Mouse (Mus musculus) adrenal gland, postnatal 25 days (tissue): ENCODE results near the gene C8g. TPM values are rescaled to one million over a fixed set of nuclear protein-coding genes. Genes with fewer than 3 reads are reported as not detected.
A peak's percentile ranks its signal among the peaks of the same experiment; 100 is the strongest.

Experiments used
- DNase-seq: peaks from one replicate; pipeline ENCODE4 v3.0.0; 2021; ENCODE audit warnings: mixed read lengths
- total RNA-seq: library from RNA; stranded (reverse); gene quantifications from 2 replicates; pipeline ENCODE4 v1.2.3, GENCODE M21; 2021

The C8g gene
- total RNA-seq, 1 experiment from 2014 or later, result 1.7 TPM

DNA sequence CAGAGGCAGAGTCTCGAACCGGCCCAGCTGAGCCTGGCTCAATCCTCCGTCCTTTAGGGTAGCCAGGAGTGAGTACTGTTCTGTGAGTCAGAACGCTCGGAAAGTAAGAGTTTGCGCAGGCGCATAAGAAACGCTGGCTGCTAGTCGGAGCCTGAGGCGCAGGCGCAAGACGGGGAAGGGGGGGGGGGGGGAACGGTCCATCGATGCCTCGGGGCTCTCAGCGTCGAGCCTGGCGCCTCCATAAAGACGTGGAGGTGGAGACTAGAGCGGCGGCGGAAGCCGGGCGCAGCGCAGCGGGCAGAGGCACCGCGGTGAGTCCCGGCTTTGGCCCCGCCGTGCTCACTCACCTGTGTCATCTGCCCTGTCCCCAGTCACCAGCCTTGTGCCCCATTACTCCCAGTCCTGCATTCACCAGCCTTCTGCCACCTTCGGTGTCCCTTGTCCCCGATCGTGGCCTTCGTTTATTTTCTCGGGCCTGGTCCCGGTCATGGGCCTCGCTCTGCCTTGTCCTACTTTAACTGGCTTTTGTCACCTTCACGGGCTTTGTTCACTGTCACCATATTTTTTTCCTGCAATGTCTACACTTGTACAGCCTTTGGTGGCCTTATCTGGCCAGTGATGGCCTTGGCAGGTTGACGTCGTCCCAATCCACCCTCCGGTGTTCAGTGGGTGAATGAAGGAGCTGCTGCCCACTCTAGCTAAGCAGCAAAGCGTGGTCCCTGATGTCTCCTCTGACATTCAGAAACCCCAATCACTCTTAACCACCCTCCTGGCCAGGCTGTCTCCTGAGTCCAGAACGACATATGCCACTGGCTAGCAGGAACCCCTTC, 728 bp downstream of the C8g start, which contains the start of gene Fbxw5:
Gene Fbxw5, plus strand, starts transcription at position 175 of the 830 bp plus-strand sequence.
- DNase-seq, result peak; percentile 85

DNA sequence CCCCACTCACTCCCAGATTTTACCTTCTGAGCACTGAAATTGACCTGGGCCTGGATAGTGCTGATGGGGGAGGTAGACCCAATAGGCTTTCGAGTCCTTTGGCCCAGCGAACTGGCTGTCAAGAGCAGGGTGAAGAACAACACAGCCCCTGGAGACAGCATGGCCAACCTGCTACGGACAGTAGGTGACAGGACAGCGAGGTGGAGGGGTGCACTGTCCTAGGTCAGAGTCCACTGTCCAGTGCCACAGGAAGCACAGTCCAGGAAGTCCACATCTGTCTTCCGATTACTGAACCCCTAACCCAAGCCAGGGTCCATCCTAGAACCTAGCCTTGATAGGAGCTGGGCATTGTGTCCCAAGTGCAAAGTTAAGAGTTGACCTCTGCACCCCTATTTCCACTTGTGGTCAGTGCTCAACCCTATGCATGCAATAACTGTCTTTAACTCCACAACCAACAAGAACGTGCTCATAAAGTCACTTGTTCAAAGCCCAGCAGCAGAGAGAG, 1.4 kb downstream of the C8g start:
- no peak for DNase-seq

DNA sequence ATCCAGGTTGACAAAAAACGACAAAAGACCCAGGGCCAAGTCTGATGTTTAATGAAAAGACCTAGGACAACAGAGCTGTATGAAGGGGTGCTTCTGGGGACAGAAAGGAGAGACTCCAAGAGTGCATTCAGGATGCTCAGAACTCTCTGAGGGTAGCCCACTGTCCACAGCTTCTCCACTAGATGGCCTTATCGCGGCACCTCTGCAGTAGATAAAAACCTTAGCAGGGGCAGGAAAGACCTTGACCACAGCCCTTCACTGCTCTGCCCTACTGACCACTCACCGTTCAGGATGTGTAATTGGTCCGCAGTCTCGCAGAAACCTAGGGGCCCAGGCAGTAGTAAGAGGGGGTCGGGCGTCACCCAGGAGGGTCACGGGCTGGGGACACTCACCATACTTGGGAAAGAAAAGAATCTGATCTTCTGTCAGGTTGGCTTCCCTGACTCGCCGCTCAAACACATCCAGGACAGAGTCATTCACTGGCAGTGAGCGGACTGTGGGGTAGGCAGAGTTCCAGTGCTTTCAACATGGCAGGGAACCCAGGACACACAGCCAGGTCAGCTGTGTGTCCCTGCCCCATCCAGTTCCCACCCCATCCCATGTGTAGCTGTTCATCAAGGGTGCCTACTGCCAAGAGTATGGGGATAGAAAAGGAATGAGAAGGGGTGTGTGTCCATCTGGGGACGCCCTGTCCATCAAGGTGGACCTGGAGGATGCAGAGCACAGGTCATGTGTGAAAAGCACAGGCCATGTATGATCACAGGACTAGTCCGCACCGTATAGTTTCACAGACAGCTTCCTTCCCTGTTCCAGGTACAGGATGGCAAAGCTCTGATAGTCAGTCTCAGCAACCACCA, 2.7 kb downstream of the C8g start:
- DNase-seq, result no peak

DNA sequence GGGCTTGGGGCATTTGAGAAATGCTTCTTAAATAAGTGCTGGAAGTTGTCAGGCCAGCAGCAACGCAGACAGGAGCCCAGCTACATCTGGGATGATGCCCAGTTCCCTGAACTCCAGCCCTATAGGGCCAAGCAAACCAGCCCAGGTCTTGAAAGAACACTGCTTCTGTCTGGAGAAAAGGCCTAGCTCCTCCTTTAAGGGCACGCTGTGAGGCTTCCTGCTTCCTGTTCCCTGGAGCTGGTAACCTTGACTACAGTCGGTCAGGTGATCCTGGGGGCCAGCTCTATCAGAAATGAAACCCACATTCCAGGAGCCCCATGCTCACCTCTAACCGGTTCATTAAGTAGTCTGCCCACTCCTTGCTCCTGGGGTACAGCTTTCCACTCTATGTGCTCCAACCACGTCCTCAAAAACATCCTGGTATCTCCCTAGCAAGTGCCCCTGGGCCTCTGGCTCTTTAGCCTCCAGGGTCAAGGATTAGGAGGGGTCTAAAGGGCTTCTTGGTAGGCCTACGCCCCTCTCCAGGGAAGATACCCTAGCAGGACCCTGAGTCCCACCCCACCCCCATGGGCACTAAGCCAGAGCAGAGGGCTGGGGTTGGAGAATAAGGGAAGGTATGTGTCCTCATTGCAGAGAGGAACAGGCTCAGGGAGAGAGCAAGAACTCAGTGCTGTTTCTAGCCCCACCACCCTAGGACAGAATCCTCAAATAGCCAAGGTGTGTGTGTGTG, 3.5 kb downstream of the C8g start:
- no peak for DNase-seq

DNA sequence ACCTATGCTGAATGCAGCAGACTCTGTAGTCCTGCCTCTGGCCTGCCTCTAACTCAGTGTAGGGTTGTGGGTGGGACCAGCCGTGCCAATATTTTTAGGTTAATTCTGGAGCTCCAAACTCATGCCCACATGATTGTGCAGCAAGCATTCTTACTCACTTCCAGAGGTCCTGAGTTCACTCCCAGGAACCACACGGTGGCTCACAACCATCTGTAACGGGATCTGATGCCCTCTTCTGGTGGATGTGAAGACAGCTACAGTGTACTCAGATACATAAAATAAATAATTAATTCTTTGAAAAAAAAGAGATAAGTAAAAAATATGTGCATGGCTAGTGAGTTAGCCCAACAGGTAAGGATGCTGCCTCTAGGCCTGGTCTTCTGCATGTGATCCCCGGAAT, 5.1 kb downstream of the C8g start:
- no peak for DNase-seq

DNA sequence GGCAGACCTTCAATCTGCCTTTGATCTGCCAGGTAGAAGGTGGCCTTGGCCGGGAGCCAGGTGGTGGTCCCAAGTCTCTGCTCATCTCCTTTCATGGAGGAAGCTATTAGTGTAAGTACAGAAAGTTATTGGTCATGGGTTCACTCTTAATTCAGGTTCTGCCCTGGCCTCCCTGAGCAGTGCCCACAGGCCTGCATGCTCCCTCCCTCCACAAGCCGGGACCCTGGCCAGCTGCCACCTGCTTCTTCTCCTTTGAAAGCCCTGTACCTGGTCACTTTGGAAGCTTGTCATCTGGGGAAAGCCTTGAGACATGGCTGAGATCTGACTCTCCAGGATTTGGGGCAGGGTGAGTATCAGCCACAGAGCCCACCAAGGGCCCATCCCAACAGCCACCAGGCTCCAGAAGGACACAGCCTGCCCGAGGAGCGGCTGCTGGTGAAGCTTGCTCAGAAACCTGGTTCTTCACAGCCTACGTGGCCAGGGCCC, 8.0 kb downstream of the C8g start, which contains the start of gene Lcn12:
Gene Lcn12, minus strand, starts transcription at position 436 of the 486 bp plus-strand sequence.
- DNase-seq, result no peak

DNA sequence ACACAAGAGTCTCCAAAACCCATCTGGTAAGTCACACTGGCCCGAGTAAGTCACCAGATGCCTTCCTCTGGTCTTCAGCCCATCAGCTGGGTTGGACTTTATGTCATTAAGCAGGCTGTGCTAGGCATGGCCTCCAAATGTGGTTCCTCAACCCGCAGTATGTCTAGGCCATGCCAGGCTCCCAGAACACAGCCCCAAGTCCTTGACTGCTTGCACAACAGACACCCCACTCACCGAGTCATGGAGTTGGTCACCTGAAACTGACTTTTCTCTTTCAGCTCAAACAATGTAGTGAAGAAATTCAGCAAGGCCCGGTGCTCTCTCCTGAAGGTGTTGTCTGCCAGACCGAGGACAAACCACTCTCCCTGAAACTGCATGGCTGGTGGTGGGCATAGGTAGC, 8.5 kb downstream of the C8g start:
- DNase-seq, result no peak

DNA sequence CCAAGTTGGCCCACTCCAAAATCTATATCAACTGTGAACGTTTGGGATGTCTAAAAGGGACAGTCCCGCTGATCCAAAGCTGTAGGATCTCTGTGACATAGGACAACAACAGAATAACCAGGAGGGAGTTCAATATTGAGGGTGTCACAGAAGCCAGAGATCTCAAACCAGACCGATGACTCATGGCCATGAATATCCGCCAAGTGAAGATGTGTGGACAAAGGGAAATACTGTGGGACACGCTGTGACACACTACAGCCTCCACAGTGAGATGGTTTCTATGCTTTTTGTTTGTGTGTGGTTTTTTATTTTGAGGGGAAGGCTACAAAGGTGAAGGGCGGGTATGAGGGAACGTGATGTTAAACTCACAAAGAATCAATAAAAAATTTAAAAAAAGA, 12.8 kb downstream of the C8g start:
- DNase-seq, result no peak

DNA sequence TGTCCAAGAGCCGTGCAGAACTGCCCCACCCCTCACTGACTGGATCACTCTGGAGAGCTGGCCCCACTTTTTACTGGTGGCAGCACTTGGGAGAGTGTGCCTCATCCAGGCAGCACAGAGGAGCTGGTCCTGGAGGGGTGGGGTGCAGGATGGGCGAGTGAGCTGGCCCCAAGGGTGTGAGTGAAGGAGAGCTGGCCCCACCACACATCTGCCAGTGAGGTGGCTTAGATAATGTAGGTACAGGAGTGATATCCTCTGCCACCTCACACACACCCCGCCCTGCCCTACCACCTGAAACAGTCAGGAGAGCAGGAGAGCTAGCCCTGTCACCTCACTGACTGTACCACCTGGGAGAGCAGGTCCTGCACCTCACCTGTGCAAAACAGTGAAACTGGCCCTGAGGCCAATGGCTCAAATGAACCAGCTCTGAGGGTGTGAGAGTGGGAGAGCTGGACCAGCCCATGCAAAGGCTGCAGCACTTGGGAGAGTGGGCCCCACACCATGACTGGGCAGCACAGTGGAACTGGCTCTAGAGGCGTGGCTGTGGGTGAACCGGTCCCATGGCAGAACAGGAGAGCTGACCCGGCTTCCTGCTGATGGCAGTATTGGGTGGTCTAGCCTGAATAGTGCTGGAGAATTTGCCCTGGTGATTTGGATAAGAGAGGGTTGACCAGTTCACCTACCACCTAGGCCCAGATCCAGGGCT, 13.4 kb downstream of the C8g start:
- no peak for DNase-seq

DNA sequence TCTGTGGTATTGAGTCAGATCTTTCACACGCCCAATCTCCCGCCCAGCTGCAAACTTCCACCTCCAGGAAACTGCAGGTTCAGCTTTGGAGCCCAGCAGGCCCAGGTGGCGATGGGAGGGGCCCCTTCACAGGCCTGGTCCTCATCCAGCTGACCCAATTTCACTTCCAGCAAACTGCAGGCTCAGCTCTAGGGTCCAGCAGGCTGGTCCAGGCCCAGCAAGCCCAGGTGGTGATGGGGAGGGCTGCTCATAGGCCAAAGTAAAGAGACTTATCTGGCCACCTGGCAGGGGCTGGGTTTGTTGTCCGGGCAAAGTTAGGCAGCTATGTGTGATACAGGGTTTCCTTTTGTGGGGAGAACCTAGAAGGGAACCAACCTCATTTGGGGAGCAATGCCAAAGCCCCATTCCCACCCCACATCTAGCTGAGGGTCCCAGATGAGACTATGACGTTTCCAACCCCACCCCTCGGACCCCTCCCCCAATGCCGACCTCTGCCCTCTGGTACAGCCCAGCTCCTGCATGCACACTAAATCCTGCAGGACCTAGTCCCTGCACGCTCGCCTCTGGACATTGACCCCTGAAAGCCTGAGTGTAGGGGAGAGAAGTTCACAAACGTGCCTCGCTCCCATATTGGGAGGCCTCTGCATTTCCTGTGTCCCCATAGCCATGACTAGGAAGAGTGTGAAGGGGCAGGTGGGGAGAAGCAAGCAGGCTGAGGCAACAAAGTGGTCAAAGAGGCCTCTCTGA, 16.4 kb downstream of the C8g start:
- no peak for DNase-seq

DNA sequence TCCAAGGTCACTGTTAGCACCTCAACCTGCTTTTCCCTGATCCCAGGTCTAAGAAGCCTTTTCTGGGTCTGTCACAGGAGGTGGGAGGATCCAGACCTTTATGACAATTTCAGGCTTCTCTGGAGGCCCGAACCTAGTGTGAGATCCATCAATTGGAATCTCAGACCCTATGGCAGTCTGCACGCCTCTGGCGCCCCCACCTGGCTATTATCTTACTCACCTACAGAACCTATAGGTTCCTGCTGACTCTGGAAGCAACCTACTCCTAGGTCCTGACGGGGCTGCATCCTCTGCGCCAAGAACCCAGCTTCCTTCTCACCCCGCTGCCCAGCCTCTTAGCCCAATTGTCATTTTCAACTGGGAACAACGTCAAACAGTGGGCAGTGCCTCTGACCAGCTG, 18.6 kb downstream of the C8g start:
- peak; percentile 48 for DNase-seq

DNA sequence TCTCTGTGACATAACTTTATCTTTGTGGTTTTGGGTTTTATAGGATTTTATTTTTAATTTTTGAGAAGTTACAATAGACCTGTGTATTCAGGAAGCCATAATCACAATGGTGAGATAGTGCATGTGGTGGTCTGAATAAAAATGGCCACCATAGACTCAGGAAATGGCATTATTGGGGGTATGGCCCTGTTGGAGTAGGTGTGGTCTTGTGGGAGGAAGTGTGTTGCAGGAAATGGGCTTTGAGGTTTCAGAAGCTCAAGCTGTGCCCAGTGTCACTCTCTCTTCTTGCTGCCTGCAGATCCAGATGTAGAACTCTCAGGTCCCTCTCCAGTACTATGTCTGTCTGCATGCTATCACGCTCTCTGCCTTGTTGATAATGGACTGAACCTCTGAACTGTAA, 21.0 kb downstream of the C8g start:
- DNase-seq, result no peak

DNA sequence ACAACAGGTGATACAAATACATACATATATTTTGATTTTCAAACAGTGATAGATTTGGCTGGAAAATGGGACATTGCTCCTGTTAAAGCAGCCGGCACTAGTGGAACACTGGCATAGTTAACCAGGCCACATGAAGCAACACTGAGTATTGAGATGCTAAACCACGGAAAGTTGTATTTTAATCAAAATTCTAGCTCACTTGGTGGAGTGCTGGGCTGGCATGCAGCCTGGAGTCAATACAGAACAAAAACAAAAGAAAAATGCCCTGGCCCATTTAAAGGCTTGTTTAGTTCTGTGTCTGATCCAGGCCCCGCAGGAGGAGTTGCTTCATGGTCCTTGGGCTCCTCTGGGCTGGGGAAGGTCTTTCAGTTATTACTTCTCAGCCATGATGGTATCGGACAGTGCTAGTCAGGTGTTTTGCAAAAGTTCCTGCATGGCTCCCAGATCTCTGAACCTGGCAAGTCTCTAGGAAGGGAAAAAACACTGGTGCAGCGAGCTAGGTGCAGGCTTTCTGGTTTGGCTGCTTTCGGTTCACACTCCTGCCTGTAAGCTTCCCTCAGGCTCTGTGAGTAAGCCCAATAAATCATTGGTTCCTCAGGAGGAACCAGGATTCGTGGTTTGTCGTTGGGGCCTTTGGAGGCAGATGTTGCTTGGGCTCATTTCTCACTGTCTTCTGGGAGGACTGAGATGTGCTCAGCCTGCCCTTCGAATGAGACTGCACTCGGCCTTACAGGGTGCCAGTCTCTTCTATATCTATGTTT, 21.8 kb downstream of the C8g start:
- no peak for DNase-seq

DNA sequence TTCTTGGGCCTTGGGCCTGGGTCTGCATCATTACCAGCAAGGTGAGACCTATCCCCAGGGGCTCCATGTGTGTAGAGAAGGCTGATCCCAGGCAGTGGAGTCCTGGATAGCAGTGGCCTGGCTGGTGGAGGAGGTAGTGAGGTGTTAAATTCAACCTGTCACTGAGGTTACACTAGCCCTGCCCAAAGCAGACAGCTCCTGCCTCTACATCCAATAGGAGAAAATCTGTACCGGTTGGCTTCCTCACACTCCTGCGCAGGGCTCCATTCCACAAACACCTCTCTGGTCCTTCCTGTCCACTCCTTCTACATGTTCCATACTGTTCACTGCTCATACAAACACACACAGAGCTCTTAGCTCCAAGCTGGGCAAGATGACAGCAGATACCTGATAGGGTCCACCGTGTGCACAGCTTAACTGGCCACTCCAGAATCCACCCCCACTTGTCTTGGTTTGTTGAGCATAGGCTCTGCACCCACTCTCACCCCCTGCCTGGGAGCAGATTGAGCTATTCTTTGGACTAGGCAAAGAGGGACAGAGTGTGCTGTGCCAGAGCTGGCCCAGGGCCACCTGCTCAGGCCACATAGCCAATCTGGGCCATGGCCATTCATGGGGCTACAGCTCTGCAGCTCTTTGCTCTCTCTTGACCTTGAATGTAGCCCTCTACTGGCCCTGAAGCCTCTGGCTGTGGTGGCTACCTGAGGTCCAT, 23.4 kb downstream of the C8g start:
- peak; percentile 64 for DNase-seq

DNA sequence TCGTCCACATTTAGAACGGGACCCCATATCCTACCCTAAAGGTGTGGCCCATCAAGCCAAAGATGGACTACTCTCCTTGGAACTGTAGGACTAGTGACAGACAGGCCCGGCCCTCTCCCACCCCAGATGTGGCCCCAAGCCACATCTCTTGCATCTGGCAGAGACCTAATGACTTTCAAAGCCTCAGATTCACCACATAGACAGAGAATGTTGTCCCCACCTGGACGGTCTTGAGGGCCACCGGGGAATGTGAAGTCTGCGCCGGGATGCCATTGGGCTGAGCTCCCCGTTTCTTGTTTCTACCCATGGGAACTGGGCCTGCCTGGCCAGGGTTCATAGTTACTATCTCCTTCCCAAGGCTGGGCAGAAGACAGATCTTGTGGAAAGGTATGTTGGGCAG, 24.0 kb downstream of the C8g start:
- no peak for DNase-seq

DNA sequence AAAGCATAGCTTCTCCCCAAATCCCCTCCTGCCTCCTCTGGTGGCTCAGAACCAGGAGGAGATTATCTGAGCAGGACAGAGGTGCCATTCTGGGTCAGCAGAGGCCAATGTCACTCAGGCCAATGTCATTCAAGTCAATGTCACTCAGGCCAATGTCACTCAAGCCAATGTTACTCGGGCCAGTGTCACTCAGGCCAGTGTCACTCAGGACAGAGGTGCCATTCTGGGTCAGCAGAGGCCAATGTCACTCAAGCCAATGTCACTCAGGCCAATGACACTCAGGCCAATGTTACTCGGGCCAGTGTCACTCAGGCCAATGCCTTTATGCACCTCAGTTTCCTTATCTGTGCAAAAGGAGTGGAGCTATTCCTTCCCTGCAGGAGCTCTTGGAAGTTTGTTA, 29.0 kb downstream of the C8g start:
- no peak for DNase-seq

DNA sequence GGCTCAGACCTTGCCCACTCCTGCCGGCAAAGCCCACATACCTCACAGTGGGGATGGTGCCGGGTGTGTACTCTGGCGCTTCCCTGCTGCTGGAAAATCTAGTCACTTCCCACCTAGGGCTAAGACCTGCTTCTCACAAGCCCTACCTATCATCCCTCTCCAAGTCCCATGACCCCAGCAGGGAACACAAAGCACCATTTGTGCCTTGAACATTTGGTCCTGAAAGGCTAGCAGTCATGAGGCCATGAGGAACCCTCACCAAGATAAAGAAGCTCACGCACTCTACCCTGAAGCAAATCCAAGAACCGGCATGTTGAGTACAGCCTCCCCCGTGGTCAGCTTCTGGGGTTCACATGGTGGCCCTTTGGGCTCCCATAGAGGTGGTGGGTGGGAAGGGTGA, 31.6 kb downstream of the C8g start, which contains the start of gene Ptgds:
Gene Ptgds, minus strand, starts transcription at position 78 of the 400 bp plus-strand sequence.
- no peak for DNase-seq

DNA sequence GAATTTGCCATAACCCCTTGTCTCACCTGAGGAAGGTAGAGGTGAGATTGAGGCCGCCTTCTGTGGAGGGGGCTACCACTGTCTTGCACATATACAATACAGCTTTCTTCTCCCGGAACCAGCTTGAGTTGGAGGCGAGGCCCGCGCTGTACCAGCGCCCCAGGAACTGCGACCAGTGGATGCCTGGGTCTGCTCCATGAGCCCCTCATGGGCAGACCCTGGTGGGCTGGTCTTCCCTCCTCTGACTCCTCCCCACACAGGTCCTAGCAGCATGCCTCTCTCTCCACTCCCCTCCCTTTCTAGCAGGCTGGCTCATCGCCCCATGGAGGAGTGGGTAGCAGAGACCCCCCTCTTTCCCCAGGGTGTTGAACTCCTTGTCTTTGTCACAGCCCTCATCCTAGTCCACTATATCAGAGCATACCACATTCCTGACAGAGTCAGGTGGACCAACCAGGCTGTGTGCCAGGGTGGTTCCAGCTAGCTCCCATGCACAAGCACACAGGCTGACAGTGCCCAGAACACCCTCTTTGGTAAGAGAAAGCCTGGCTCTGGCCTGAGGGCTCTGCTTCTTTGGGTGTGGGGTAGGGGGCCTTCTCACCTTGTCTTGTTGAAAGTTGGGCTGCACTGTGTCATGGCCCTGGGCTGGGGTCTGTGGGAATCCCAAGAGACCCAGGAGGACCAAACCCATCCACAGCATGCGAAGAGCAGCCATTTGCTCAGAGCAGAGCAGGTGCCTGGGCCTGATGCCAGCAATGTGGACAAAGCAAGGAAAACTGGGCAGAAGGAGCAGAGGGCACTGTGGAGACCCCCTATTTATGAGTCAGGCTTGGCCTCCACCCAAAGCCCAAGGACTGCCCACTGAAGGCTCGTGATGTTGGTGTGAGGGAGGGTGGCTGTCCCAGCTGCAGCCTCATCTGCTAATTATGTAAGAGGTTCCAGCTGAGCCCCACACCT, 32.3 kb downstream of the C8g start:
- peak; percentile 26 for DNase-seq
